Mouse (Mus musculus): ENCODE data around the gene Slc38a7. TPM values are rescaled to one million over a fixed set of nuclear protein-coding genes. Genes with fewer than 3 reads are reported as not detected.

Gene Slc38a7
- polyA plus RNA-seq, 1 experiment, result 14.9 TPM

GRCm38 (mm10) chr8:95809116-95809515 lies 44.2 kb downstream of the Slc38a7 start:
- Histone ChIP-seq H3K4me3 (ENCODE audit: extremely low read depth, insufficient read depth, insufficient read length) (no peak overlapping the region), H3K27ac (ENCODE audit: insufficient read depth, low read length) (no peak overlapping the region), H3K27me3 (ENCODE audit: control insufficient read depth, insufficient read depth, low read length) (no peaks in the 10 kb centered on the region), H3K36me3 (ENCODE audit: control insufficient read depth, insufficient read depth, low read length) (no peaks in the 10 kb centered on the region), H3K4me1 (ENCODE audit: control insufficient read depth, insufficient read depth, insufficient read length) (peaks cover 8% of the 10 kb centered on the region)
- no peak for DNase-seq (ENCODE audit: low read depth in 1 of 2, low spot score in 2 of 2)
- no peak for TF ChIP-seq CTCF (IDR thresholded peaks at IDR 0.05; ENCODE audit: extremely low read depth, insufficient read depth, insufficient read length, insufficient replicate concordance)
- no peak for TF ChIP-seq POLR2A (IDR thresholded peaks at IDR 0.05; ENCODE audit: low read depth, low read length)
- WGBS, result 88% methylated on average over 5 of the region's 5 CpGs

DNA sequence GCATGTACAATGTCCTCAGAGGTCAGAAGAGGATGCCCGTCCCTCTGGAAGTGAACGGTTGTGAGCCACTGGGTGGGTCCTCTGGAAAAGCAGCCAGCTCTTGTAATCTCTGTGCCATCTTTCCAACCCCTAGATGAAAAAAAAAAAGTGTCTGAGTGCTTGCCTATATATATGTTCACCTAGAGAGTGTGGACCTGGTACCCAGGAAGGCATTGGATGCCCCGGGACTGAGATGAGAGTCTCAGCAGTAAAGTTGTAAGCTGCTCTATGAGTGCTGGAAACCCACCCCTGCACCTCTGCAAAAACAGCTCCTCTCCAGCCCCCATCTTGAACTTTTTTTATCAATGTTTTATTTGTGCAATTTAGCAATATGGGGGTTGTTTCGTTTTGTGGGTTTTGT lies 44.7 kb downstream of the Slc38a7 start:
- no peaks in the 10 kb centered on the region for H3K27me3 ChIP-seq (ENCODE audit: control insufficient read depth, insufficient read depth, low read length)
- DNase-seq (ENCODE audit: low read depth in 1 of 2, low spot score in 2 of 2), result no peak
- WGBS, result 89% methylated on average over 4 of the region's 4 CpGs
- no peak overlapping the region for H3K27ac ChIP-seq (ENCODE audit: insufficient read depth, low read length)
- H3K36me3 ChIP-seq (ENCODE audit: control insufficient read depth, insufficient read depth, low read length), result no peaks in the 10 kb centered on the region
- peaks cover 8% of the 10 kb centered on the region for H3K4me1 ChIP-seq (ENCODE audit: control insufficient read depth, insufficient read depth, insufficient read length)
- H3K4me3 ChIP-seq (ENCODE audit: extremely low read depth, insufficient read depth, insufficient read length), result no peak overlapping the region
- TF ChIP-seq POLR2A (IDR thresholded peaks at IDR 0.05; ENCODE audit: low read depth, low read length) (no peak), CTCF (IDR thresholded peaks at IDR 0.05; ENCODE audit: extremely low read depth, insufficient read depth, insufficient read length, insufficient replicate concordance) (no peak)

DNA sequence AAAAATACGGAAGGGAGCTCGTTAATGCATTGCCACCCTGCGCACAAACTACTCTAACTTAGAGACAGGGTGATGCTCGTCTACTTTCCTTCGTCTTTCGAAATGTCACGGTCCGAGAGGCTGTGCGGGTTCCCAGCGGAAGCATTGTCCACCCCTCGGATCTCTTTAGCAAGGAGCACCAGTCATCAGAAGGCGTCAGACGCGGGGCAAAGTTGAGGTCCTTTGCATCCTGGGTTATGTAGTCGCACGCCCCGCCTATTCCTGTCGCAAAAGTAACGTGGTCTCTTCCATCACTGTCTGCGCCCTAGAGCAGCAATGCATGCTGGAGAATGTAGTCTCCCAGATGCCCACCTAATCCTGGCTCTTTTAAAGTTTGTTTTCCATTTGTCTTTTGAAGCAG lies 45.5 kb downstream of the Slc38a7 start:
- under 1% methylated on average over 20 of the region's 20 CpGs for WGBS
- Histone ChIP-seq H3K4me3 (ENCODE audit: extremely low read depth, insufficient read depth, insufficient read length) (peak overlapping the region; percentile 73), H3K4me1 (ENCODE audit: control insufficient read depth, insufficient read depth, insufficient read length) (peaks cover 8% of the 10 kb centered on the region), H3K27ac (ENCODE audit: insufficient read depth, low read length) (peak overlapping the region; percentile 91), H3K27me3 (ENCODE audit: control insufficient read depth, insufficient read depth, low read length) (no peaks in the 10 kb centered on the region), H3K36me3 (ENCODE audit: control insufficient read depth, insufficient read depth, low read length) (no peaks in the 10 kb centered on the region)
- DNase-seq (ENCODE audit: low read depth in 1 of 2, low spot score in 2 of 2), result peak; percentile 87 to 92
- TF ChIP-seq CTCF (IDR thresholded peaks at IDR 0.05; ENCODE audit: extremely low read depth, insufficient read depth, insufficient read length, insufficient replicate concordance) (no peak), POLR2A (IDR thresholded peaks at IDR 0.05; ENCODE audit: low read depth, low read length) (peak; percentile 42; the same call in 1 of the 2 replicates)

DNA sequence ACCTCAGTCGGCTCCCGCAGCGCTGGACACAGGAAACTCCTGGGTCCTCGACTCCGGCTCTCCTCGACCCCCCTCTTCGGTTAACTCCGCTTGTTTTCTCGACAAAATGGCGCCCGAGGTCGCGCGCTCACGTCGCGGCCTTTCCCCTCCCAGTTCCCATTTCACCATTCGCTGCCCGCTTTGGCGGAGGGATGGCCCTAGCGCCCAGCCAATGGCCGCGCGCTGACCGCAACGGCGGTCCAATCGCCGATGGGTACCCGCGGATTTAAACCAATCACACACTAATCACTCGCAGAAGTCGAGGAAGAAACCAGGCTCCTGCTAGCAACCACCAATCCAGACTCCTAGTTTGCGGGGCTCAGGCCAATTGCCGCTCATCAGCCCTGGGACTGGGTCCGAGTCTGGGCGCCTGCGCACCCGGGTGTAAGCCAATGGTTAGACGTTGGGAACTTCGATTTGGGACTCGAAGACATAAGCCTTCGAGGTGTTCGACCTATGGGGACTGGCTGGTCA lies 46.0 kb downstream of the Slc38a7 start, which contains the start of gene Cnot1:
Gene Cnot1 (minus strand): TSS at position 134 of the 513 bp plus-strand sequence.
- peak within 1 kb of the TSS; percentile 91 for H3K27ac ChIP-seq (ENCODE audit: insufficient read depth, low read length)
- peak within 1 kb of the TSS; percentile 99 for H3K4me3 ChIP-seq (ENCODE audit: extremely low read depth, insufficient read depth, insufficient read length)
- H3K36me3 ChIP-seq (ENCODE audit: control insufficient read depth, insufficient read depth, low read length), result no peaks in the 10 kb centered on the region
- WGBS, result under 1% methylated on average over 44 of the region's 44 CpGs
- no peaks in the 10 kb centered on the region for H3K27me3 ChIP-seq (ENCODE audit: control insufficient read depth, insufficient read depth, low read length)
- TF ChIP-seq POLR2A (IDR thresholded peaks at IDR 0.05; ENCODE audit: low read depth, low read length) (no peak), CTCF (IDR thresholded peaks at IDR 0.05; ENCODE audit: extremely low read depth, insufficient read depth, insufficient read length, insufficient replicate concordance) (no peak)
- DNase-seq (ENCODE audit: low read depth in 1 of 2, low spot score in 2 of 2), result peak; percentile 93 to 95
- H3K4me1 ChIP-seq (ENCODE audit: control insufficient read depth, insufficient read depth, insufficient read length), result peaks cover 8% of the 10 kb centered on the region

DNA sequence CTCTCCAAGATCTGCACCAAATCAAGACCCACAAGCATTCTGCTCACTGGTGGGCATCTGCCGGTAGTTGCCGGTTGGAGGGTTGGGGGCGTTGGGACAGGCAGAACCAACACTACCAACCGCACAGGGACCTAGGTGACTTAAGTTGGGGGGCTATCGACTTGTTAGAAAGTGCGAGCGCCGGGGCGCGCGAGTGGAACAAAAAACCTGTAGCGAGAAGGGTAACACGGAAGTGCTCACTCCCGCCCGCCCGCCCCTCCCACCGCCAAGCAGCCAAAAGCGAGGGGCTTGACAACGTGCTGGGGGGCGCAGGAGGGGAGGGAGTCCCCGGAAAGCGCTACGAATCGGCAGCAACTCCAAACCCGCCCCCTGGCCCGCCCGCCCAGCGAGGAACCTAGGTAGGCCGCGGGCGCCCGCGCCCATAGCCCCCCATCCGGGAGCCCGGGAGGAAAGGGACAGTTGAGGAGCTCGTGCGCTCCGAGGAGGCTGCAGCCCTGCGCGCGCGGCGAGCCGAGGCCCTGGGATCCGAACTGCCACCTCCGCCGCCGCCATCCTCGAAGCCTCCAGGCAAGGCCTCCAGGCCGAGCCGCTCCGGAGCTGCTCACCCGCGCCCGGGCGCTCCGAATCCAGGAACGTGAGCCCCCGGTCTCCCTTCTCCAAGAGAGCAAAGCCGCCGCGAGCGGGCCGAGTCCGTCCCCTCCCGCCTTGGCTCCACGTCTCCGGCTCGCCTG lies 46.7 kb downstream of the Slc38a7 start:
- Histone ChIP-seq H3K27me3 (ENCODE audit: control insufficient read depth, insufficient read depth, low read length) (no peaks in the 10 kb centered on the region), H3K4me3 (ENCODE audit: extremely low read depth, insufficient read depth, insufficient read length) (peak overlapping the region; percentile 99), H3K27ac (ENCODE audit: insufficient read depth, low read length) (peak overlapping the region; percentile 90), H3K36me3 (ENCODE audit: control insufficient read depth, insufficient read depth, low read length) (no peaks in the 10 kb centered on the region), H3K4me1 (ENCODE audit: control insufficient read depth, insufficient read depth, insufficient read length) (peaks cover 11% of the 10 kb centered on the region)
- under 1% methylated on average over 66 of the region's 69 CpGs for WGBS
- TF ChIP-seq CTCF (IDR thresholded peaks at IDR 0.05; ENCODE audit: extremely low read depth, insufficient read depth, insufficient read length, insufficient replicate concordance), result no peak
- no peak for TF ChIP-seq POLR2A (IDR thresholded peaks at IDR 0.05; ENCODE audit: low read depth, low read length)
- peak in 1 of 2 experiments; percentile 13 for DNase-seq (ENCODE audit: low read depth in 1 of 2, low spot score in 2 of 2)

GRCm38 (mm10) chr8:95805482-95805881 lies 47.9 kb downstream of the Slc38a7 start:
- no peak for TF ChIP-seq CTCF (IDR thresholded peaks at IDR 0.05; ENCODE audit: extremely low read depth, insufficient read depth, insufficient read length, insufficient replicate concordance)
- TF ChIP-seq POLR2A (IDR thresholded peaks at IDR 0.05; ENCODE audit: low read depth, low read length), result no peak
- peaks cover 13% of the 10 kb centered on the region for H3K4me1 ChIP-seq (ENCODE audit: control insufficient read depth, insufficient read depth, insufficient read length)
- DNase-seq (ENCODE audit: low read depth in 1 of 2, low spot score in 2 of 2), result no peak
- 60% methylated on average over 2 of the region's 2 CpGs for WGBS
- H3K36me3 ChIP-seq (ENCODE audit: control insufficient read depth, insufficient read depth, low read length), result peaks cover 2% of the 10 kb centered on the region; the same call in 1 of the 2 replicates
- H3K27ac ChIP-seq (ENCODE audit: insufficient read depth, low read length), result no peak overlapping the region
- no peak overlapping the region for H3K4me3 ChIP-seq (ENCODE audit: extremely low read depth, insufficient read depth, insufficient read length)
- no peaks in the 10 kb centered on the region for H3K27me3 ChIP-seq (ENCODE audit: control insufficient read depth, insufficient read depth, low read length)

- WGBS, result 75% methylated on average over 8 of the region's 8 CpGs
- H3K27ac ChIP-seq (ENCODE audit: insufficient read depth, low read length), result no peak overlapping the region
Observed at GRCm38 (mm10) chr8:95802231-95802630, 51.1 kb downstream of the Slc38a7 start.

More at GRCm38 (mm10) chr8:95802231-95802630, 51.1 kb downstream of the Slc38a7 start:
- DNase-seq (ENCODE audit: low read depth in 1 of 2, low spot score in 2 of 2), result no peak
- Histone ChIP-seq H3K27me3 (ENCODE audit: control insufficient read depth, insufficient read depth, low read length) (no peaks in the 10 kb centered on the region), H3K4me1 (ENCODE audit: control insufficient read depth, insufficient read depth, insufficient read length) (peaks cover 20% of the 10 kb centered on the region), H3K4me3 (ENCODE audit: extremely low read depth, insufficient read depth, insufficient read length) (no peak overlapping the region), H3K36me3 (ENCODE audit: control insufficient read depth, insufficient read depth, low read length) (peaks cover 2% of the 10 kb centered on the region; the same call in 1 of the 2 replicates)
- TF ChIP-seq POLR2A (IDR thresholded peaks at IDR 0.05; ENCODE audit: low read depth, low read length) (no peak), CTCF (IDR thresholded peaks at IDR 0.05; ENCODE audit: extremely low read depth, insufficient read depth, insufficient read length, insufficient replicate concordance) (no peak)
